Mouse (Mus musculus): ENCODE measurements around the gene Acox1.

DNA sequence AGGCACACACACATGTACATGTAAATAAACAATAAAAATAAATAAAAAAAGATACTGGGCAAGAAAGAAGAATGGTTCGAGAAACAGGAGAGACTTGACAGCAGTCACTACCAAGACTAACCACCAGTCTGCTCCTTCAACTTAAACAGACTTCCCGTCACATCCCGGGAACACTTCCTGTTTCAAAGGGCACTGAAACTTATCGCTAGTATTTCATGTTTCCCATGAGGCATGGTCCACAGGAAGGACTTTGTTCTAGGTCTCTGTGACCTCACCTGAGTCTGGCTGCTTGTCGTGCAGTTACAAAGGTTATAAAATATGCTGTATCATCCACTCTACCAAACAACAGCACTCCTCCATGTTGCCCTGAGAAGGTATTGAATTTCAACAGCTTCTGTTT is 3.6 kb downstream of the Acox1 start:
- TF ChIP-seq CTCF (IDR thresholded peaks at IDR 0.05; ENCODE audit: extremely low read depth, insufficient read depth, low read length) (0 out of 2 replicates have a peak, but pooled peaks have one; percentile 15), POLR2A (IDR thresholded peaks at IDR 0.05; ENCODE audit: extremely low read depth, insufficient read depth, low read length) (no peak)

Data from cortical plate, adult 2 months (tissue).